Mouse (Mus musculus) liver, embryonic 13.5 days (tissue): ENCODE measurements around the gene Dnajc16. TPM values are rescaled to one million over a fixed set of nuclear protein-coding genes. Genes with fewer than 3 reads are reported as not detected.
A peak's percentile ranks its signal among the peaks of the same experiment; 100 is the strongest.

Experiments
- ATAC-seq: fragments of 200-750 bp; cut with Nextera tagmentation; 2 replicates; pipeline ENCODE4 v1.8.0; 2017; ENCODE audit warnings: low read depth, mild to moderate bottlenecking, moderate number of reproducible peaks, moderate library complexity
- DNase-seq: peaks from one replicate; pipeline ENCODE4 v3.0.0; 2022
- H3K27ac ChIP-seq: fragments of 300-500 bp; sonication (generic); 2 replicates; pipeline ENCODE4 v1.5.1; 2015; ENCODE audit warnings: moderate library complexity, mild to moderate bottlenecking, inconsistent platforms
- H3K27me3 ChIP-seq: fragments of 300-500 bp; sonication (generic); 2 replicates; pipeline ENCODE4 v1.6.1; 2015; ENCODE audit warnings: mild to moderate bottlenecking, inconsistent platforms
- H3K36me3 ChIP-seq: fragments of 300-500 bp; sonication (generic); 2 replicates; pipeline ENCODE4 v1.6.1; 2015; ENCODE audit warnings: mild to moderate bottlenecking, inconsistent platforms
- H3K4me1 ChIP-seq: fragments of 300-500 bp; sonication (generic); replicated peaks from 2 replicates; pipeline ENCODE4 v1.6.1; 2015; ENCODE audit warnings: inconsistent platforms
- H3K4me2 ChIP-seq: fragments of 300-500 bp; sonication (generic); 2 replicates; pipeline ENCODE4 v1.6.1; 2015; ENCODE audit warnings: inconsistent platforms, mild to moderate bottlenecking, moderate library complexity
- H3K4me3 ChIP-seq: fragments of 300-500 bp; sonication (generic); replicated peaks from 2 replicates; pipeline ENCODE4 v1.5.1; 2015; ENCODE audit warnings: mild to moderate bottlenecking, inconsistent platforms
- H3K9ac ChIP-seq: fragments of 300-500 bp; sonication (generic); 2 replicates; pipeline ENCODE4 v1.6.1; 2015; ENCODE audit warnings: mild to moderate bottlenecking, inconsistent platforms
- H3K9me3 ChIP-seq: fragments of 300-500 bp; sonication (generic); replicated peaks from 2 replicates; pipeline ENCODE4 v1.6.1; 2016; ENCODE audit warnings: inconsistent platforms
- WGBS: fragments of 180-500 bp; shearing (Covaris S2); methylation state at CpG from one replicate; pipeline ENCODE4 v1.1.7; 2015; ENCODE audit not compliant: insufficient replicate concordance; 5-methylcytosine and 5-hydroxymethylcytosine counted together
- polyA plus RNA-seq: library from polyadenylated mRNA; unstranded; fragments of >200 nt; fragmentation: Nextera tagmentation; extraction: Ambion mirVana; gene quantifications from 2 replicates; pipeline ENCODE4 v1.2.1, GENCODE M21; 2015

Gene Dnajc16
- polyA plus RNA-seq, 1 experiment from 2014 or later: 2.1 TPM

DNA sequence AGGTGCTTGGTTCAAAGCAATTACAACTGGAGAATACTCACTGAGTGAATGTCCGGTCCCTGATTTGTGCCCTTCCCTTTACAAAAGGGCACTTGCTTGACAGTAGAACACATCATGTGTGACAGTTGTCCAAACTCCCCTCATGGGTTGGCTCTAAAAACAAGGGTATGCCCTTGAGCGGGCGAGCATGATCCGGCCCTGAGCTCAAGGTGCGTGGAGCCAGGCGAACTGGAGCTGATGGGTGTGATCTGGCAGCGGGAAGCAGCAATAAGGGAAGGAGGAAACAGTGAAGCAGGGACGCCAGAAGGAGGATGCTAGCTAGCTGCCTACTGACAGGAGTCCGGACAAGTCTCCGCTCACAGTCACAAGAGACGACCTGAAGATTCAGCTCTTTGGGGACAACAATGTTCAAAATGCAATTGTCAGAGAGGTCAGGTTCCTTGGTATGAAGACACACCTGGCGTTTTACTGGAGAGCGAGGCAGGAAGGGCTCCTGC is 28.6 kb downstream of the Dnajc16 start:
- Histone ChIP-seq H3K36me3 (peaks cover 61% of the 10 kb centered on the region), H3K9me3 (no peaks in the 10 kb centered on the region), H3K4me1 (peaks cover 64% of the 10 kb centered on the region), H3K27ac (peak overlapping the region; percentile 54), H3K27me3 (no peaks in the 10 kb centered on the region), H3K4me3 (no peak overlapping the region), H3K4me2 (no peak overlapping the region), H3K9ac (no peak overlapping the region)
- ATAC-seq (no peak), DNase-seq (no peak)
- 91% methylated on average over 13 of the region's 13 CpGs for WGBS

DNA sequence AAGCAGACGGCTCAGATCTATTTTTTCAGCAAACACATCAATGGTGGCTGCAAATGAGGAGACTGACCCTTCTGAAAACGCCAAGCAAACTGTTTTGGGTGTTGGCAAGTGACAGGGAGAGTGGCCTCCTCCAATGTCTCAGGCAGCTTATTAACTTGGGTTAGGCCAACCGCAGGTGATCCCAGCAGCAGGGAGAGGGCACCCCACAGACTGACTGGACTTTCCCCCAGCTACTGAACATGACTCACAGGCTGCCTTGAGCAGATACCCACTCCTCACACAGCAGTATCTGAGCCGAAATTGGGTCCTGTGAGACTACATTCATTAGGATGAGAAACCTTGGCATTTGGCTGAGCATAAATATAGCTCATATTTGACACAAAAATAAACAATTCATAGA is 29.8 kb downstream of the Dnajc16 start:
- no peak for DNase-seq
- H3K27ac ChIP-seq: peak overlapping the region; percentile 68
- H3K4me1 ChIP-seq: peaks cover 57% of the 10 kb centered on the region
- H3K4me3 ChIP-seq: no peak overlapping the region
- H3K36me3 ChIP-seq: peaks cover 56% of the 10 kb centered on the region
- H3K27me3 ChIP-seq: no peaks in the 10 kb centered on the region
- ATAC-seq: no peak
- H3K4me2 ChIP-seq: no peak overlapping the region
- WGBS: 73% methylated on average over 4 of the region's 4 CpGs
- no peaks in the 10 kb centered on the region for H3K9me3 ChIP-seq
- H3K9ac ChIP-seq: 0 out of 2 replicates have a peak overlapping the region, but pooled peaks have one; percentile 2

DNA sequence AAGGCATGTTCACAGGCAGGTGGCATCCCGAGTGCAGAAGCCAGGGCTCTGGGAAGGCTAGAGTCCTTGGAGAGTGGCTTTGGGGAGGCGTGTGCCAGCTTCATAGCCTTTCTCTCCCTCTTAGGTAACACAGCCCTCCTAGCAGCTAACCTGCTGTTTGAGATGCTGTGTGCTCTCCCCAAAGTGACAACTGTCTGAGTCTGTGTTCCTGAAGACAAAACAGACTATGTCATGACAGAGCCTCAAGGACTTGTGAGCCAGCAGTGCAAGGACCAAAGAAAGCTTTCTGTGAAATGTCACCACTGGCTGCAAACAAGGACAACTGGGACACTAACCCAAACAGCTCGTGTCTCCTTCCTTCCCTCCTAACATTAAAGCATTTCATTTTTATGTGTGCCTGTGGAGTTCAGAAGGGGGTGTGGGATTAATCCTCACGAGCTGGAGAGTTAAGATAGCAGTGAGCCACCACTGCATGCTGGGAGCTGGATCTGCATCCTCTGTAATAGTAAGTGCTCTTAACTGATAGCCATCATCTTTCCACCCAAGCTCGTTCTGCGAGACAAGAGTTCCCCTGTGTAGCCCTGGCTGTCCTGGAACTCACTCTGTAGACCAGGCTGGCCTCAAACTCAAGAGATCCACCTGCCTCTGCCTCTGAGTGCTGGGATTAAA is 31.7 kb downstream of the Dnajc16 start:
- Histone ChIP-seq H3K27me3 (no peaks in the 10 kb centered on the region), H3K9ac (peak overlapping the region; percentile 36), H3K27ac (peak overlapping the region; percentile 92), H3K9me3 (no peaks in the 10 kb centered on the region), H3K36me3 (peaks cover 43% of the 10 kb centered on the region), H3K4me2 (peak overlapping the region; percentile 43), H3K4me3 (no peak overlapping the region), H3K4me1 (peaks cover 68% of the 10 kb centered on the region)
- ATAC-seq (peak; percentile 90), DNase-seq (peak; percentile 61)
- WGBS: 36% methylated on average over 6 of the region's 6 CpGs

DNA sequence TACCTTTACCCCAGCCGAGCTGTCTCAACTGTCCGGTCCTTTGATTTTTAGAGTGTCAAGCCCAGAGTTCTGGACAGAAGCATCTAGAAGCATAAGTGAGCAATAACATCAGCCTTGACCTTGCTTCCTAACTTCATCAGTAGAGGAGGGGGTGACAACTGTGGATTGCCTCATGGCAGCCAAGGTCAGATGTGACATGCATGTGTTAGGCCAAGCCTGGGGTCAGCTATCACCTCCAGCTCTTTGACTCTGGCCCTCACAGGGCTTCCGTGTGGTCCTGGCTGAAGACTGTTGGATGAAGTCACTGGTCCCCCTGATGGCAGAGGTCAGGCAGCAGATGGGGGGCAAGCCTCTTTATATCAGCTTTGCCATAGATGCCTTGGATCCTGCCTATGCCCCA is 33.6 kb downstream of the Dnajc16 start:
- peaks cover 78% of the 10 kb centered on the region for H3K4me1 ChIP-seq
- H3K9ac ChIP-seq: no peak overlapping the region
- WGBS: 89% methylated on average over 3 of the region's 3 CpGs
- H3K27me3 ChIP-seq: no peaks in the 10 kb centered on the region
- no peaks in the 10 kb centered on the region for H3K9me3 ChIP-seq
- no peak overlapping the region for H3K4me3 ChIP-seq
- H3K36me3 ChIP-seq: peaks cover 26% of the 10 kb centered on the region
- no peak for ATAC-seq
- no peak for DNase-seq
- peak overlapping the region; percentile 92 for H3K27ac ChIP-seq
- H3K4me2 ChIP-seq: no peak overlapping the region

DNA sequence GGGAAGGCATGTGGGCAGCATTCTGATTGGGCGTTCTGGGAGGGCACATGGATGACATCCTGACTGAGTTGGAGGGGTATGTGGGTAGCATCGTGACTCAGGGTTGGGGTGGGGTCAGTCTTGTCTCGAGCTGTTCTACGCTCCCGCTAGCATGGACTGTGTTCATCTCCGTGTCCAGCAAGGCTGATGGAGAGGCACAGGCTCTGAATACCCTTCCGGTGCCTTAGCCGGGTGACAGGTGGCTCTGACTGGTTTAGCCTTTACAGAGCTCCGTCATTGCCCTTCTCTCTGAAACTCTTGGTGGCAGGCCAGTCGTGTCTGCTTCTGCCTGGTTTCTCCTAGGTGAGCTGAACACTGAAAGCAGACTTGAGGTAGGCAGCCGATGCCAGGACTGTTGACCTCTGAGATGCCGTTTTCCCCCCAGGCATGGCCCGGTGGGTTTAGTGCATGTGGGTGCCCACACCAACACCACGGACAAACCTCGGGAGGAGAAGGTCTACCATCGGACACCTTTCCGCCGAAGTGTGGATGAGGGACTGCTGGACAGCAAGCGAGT is 35.3 kb downstream of the Dnajc16 start:
- ATAC-seq (no peak), DNase-seq (no peak)

DNA sequence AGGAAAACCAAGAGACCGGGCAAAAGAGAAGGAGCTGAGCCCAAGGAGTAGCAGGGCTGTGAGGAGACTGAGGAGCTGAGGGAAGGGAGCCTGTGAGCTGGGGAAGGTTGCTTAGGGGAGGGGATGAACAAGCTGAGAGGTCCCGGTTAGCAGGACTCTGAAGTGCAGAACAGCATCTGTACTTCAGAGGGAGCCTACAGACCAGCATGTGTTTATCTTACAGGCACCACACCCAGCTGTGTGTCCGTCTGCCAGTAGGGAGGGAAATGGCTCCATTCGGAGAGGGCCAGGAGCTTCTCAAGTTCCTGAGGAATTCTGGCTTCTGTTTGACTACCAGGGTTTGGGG is 38.7 kb downstream of the Dnajc16 start:
- Histone ChIP-seq H3K27ac (peak overlapping the region; percentile 99), H3K9ac (peak overlapping the region; percentile 67), H3K4me2 (peak overlapping the region; percentile 73), H3K4me1 (peaks cover 74% of the 10 kb centered on the region), H3K4me3 (peak overlapping the region; percentile 44), H3K36me3 (0 out of 2 replicates have a peak, but pooled peaks cover 5% of the 10 kb centered on the region), H3K27me3 (no peaks in the 10 kb centered on the region), H3K9me3 (no peaks in the 10 kb centered on the region)
- peak; percentile 82 for DNase-seq
- WGBS: 5% methylated on average over 4 of the region's 4 CpGs
- ATAC-seq: peak; percentile 93

More for the DNA sequence above, 35.3 kb downstream of the Dnajc16 start:
- no peaks in the 10 kb centered on the region for H3K9me3 ChIP-seq
- no peaks in the 10 kb centered on the region for H3K27me3 ChIP-seq
- H3K36me3 ChIP-seq: peaks cover 12% of the 10 kb centered on the region
- peaks cover 85% of the 10 kb centered on the region for H3K4me1 ChIP-seq
- H3K9ac ChIP-seq: no peak overlapping the region
- H3K4me3 ChIP-seq: no peak overlapping the region
- H3K27ac ChIP-seq: peak overlapping the region; percentile 92
- 86% methylated on average over 19 of the region's 19 CpGs for WGBS
- H3K4me2 ChIP-seq: no peak overlapping the region

DNA sequence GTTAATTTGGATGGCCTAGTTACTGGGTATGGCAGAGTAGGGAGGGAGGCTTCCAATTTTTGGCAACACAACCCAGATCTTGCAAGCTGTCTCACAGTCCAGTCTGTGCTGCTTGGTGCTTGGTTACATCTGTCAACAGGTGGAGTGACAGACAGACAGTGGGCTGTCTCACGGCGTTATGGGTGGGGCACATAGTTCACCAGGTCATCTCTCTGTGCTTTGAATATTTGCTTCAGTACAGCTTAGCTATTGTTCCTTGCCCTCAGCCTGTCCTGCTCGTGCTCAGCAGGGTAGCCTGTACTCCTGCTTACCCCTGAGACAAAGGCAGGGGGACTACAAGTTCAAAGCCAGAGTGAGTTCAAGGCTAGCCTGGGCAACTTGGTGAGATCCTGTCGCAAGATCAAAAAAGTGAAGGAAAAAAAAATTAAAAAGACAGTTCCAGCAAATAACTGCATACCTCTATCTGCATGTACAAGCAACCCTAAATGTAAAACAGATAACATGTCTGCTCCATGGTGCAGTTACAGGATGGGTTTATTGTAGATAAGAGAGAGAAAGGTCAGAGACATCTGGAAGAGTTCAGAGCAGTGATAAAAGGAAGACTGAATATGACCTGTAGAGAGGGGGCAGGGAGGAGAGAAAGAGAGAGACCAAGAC is 39.2 kb downstream of the Dnajc16 start:
- WGBS: 6% methylated on average over 4 of the region's 4 CpGs
- Histone ChIP-seq H3K36me3 (0 out of 2 replicates have a peak, but pooled peaks cover 3% of the 10 kb centered on the region), H3K4me3 (peak overlapping the region; percentile 44), H3K4me2 (peak overlapping the region; percentile 73), H3K27me3 (no peaks in the 10 kb centered on the region), H3K27ac (peak overlapping the region; percentile 99), H3K9ac (peak overlapping the region; percentile 71), H3K4me1 (peaks cover 74% of the 10 kb centered on the region), H3K9me3 (no peaks in the 10 kb centered on the region)
- peak; percentile 67 for DNase-seq
- peak; percentile 90 for ATAC-seq

DNA sequence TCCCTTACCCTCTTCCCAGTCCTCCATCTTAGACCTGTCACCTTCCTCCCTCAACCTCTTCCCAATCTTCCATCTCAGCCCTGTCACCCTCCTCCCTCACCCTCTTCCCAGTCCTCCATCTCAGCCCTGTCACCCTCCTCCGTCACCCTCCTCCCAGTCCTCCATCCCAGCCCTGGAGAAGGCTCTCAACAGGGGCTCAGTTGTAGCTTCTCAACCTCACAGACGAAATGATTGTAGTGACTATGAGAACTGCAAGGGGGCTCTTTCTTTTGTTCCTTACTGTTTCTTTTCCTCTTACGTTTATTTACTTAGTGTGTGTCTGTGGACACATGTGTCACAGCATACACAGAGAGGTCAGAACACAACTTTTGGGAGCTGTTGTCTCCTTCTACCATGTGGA is 39.9 kb downstream of the Dnajc16 start:
- Histone ChIP-seq H3K27me3 (no peaks in the 10 kb centered on the region), H3K4me2 (peak overlapping the region; percentile 73), H3K9me3 (no peaks in the 10 kb centered on the region), H3K9ac (peak overlapping the region; percentile 71), H3K27ac (peak overlapping the region; percentile 99), H3K4me3 (0 out of 2 replicates have a peak overlapping the region, but pooled peaks have one; percentile 44), H3K36me3 (0 out of 2 replicates have a peak, but pooled peaks cover 3% of the 10 kb centered on the region), H3K4me1 (peaks cover 75% of the 10 kb centered on the region)
- 59% methylated on average over 3 of the region's 3 CpGs for WGBS
- DNase-seq (no peak), ATAC-seq (no peak)

DNA sequence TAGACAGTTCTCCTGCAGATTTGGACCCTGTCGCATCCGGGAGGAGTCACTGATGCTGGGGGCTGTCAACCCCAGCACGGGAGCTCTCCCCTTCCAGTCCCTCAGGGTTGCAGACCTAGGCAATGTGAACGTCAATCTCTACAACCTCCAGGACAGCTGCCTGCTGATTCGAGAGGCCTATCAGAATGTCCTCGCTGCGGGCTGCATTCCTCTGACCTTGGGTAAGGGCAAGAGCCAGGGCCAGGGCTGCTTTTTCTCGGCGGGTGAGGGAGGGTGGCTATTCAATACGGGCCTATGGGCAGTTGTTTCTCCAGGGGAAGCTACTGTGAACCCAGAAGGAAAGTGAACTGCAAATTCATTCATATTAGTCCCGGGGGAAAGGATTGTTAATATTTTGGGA is 41.2 kb downstream of the Dnajc16 start:
- H3K36me3 ChIP-seq: 0 out of 2 replicates have a peak, but pooled peaks cover 3% of the 10 kb centered on the region
- ATAC-seq (no peak), DNase-seq (no peak)
- peak overlapping the region; percentile 26 for H3K4me2 ChIP-seq
- H3K4me3 ChIP-seq: no peak overlapping the region
- H3K27ac ChIP-seq: peak overlapping the region; percentile 78
- whole genome bisulfite sequencing: 53% methylated on average over 11 of the region's 11 CpGs
- H3K9me3 ChIP-seq: no peaks in the 10 kb centered on the region
- 0 out of 2 replicates have a peak overlapping the region, but pooled peaks have one; percentile 41 for H3K9ac ChIP-seq
- no peaks in the 10 kb centered on the region for H3K27me3 ChIP-seq
- H3K4me1 ChIP-seq: peaks cover 66% of the 10 kb centered on the region

DNA sequence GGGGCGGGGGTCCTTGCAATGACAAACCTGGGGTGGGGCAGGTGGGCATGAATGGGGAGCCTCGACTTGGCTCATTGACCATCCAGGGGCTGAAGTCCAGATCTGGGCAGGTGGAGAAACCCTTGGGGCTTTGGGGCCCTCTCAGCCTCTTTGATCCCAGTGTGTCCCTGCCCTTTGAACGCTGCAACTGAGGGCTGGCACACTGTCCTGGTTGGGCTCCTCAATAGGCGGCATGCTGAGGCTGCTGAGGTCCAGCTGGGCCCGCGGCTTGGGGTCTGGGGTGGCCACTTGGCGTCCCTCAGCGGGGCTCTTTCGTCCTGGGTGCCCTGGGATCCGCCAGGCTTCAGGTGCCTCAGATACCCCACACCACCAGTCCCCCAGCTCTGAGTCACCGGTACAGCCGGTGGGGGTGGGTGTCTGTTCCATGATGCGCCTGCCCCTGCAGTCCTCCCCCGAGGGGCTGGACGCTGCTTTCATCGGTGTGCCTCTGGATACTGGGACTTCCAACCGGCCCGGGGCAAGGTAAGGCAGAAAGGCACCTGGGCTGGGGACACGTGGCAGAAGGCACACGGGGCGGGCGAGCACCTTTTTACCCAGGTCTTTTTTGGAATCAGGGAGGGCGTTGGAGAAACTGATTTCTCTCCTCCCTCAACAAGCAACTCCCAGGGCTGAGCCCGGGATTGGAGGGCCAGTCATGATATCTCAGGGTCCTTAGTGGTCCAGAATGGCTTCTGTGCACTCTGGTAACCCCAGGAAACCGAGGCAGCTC is 44.0 kb downstream of the Dnajc16 start, which contains the start of gene Agmat:
TSS of gene Agmat (plus strand) at position 95 of the 769 bp plus-strand sequence.
- H3K36me3 ChIP-seq: no peaks in the 10 kb centered on the region
- peak within 1 kb of the TSS; percentile 18 for H3K4me2 ChIP-seq
- no peaks in the 10 kb centered on the region for H3K27me3 ChIP-seq
- WGBS: 34% methylated on average over 25 of the region's 25 CpGs
- H3K9me3 ChIP-seq: no peaks in the 10 kb centered on the region
- no peak for DNase-seq
- H3K9ac ChIP-seq: peak within 1 kb of the TSS; percentile 46
- H3K27ac ChIP-seq: peak within 1 kb of the TSS; percentile 65
- ATAC-seq: no peak
- H3K4me1 ChIP-seq: peaks cover 59% of the 10 kb centered on the region
- peak within 1 kb of the TSS; percentile 37 for H3K4me3 ChIP-seq

DNA sequence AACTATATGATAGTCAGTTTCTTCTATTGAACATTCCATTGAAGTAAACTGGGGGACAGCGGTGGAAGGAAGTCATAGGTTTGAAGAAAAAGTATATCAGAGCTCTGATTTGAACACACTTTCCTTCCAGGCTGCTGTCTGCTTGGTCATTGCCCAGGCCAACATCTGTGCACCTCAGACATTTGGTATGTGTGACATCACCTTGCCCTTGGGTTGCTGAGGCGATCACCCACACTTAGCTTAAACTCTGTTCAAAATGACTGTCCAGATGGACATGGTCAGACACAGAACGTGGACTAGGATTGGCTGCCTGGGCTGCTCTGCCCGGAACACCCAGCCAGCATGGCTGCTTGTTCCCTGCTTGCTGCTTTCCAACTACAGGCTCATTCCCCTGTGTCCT is 48.4 kb downstream of the Dnajc16 start:
- Histone ChIP-seq H3K4me2 (no peak overlapping the region), H3K4me1 (peaks cover 31% of the 10 kb centered on the region), H3K36me3 (no peaks in the 10 kb centered on the region), H3K9me3 (no peaks in the 10 kb centered on the region), H3K27ac (peak overlapping the region; percentile 71), H3K4me3 (no peak overlapping the region), H3K27me3 (no peaks in the 10 kb centered on the region), H3K9ac (no peak overlapping the region; the same call in 1 of the 2 replicates)
- 76% methylated on average over 4 of the region's 4 CpGs for WGBS
- no peak for DNase-seq
- no peak for ATAC-seq
